Mouse (Mus musculus) hindbrain, postnatal 0 days (tissue): ENCODE measurements around the gene Fbxl5. TPM values are rescaled to one million over a fixed set of nuclear protein-coding genes. Genes with fewer than 3 reads are reported as not detected.

ENCODE experiments used
- ATAC-seq: fragments of 200-750 bp; cut with Nextera tagmentation; 2 replicates; pipeline ENCODE4 v1.8.0; 2017; ENCODE audit warnings: mild to moderate bottlenecking, moderate TSS enrichment, moderate library complexity
- DNase-seq: peaks from one replicate; pipeline ENCODE4 v3.0.0-alpha.2; 2015; ENCODE audit warnings: low spot score
- H3K27ac ChIP-seq: fragments of 300-500 bp; sonication (generic); 2 replicates; pipeline ENCODE4 v1.5.1; 2014; ENCODE audit warnings: mild to moderate bottlenecking
- H3K27me3 ChIP-seq: fragments of 300-500 bp; sonication (generic); 2 replicates; pipeline ENCODE4 v1.6.1; 2014; ENCODE audit warnings: low read length, mixed read lengths; ENCODE audit not compliant: insufficient read depth
- H3K36me3 ChIP-seq: fragments of 300-500 bp; sonication (generic); 2 replicates; pipeline ENCODE4 v1.6.1; 2014; ENCODE audit warnings: low read length, mixed read lengths; ENCODE audit not compliant: insufficient read depth
- H3K4me1 ChIP-seq: fragments of 300-500 bp; sonication (generic); 2 replicates; pipeline ENCODE4 v1.6.1; 2014; ENCODE audit warnings: antibody characterized with exemption, low read length, mixed read lengths; ENCODE audit not compliant: insufficient read depth
- H3K4me2 ChIP-seq: fragments of 300-500 bp; sonication (generic); 2 replicates; pipeline ENCODE4 v1.6.1; 2014; ENCODE audit warnings: low read depth, mild to moderate bottlenecking, low read length, moderate library complexity, mixed read lengths
- H3K4me3 ChIP-seq: fragments of 300-500 bp; sonication (generic); 2 replicates; pipeline ENCODE4 v1.5.1; 2014; ENCODE audit warnings: low read length
- H3K9ac ChIP-seq: fragments of 300-500 bp; sonication (generic); replicated peaks from 2 replicates; pipeline ENCODE4 v1.6.1; 2014; ENCODE audit warnings: mild to moderate bottlenecking, low read length, moderate library complexity, mixed read lengths
- H3K9me3 ChIP-seq: fragments of 300-500 bp; sonication (generic); 2 replicates; pipeline ENCODE4 v1.6.1; 2016; ENCODE audit warnings: low read length, mixed read lengths
- CTCF ChIP-seq: IDR thresholded peaks from 2 replicates; pipeline ENCODE4 v1.5.1; 2016; ENCODE audit warnings: antibody characterized with exemption, control low read depth, low read depth
- WGBS: fragments of 180-500 bp; shearing (Covaris S2); extraction: QIAGEN DNeasy Blood & Tissue Kit; methylation state at CpG from one replicate; pipeline ENCODE4 v1.1.7; 2014; 5-methylcytosine and 5-hydroxymethylcytosine counted together
- polyA plus RNA-seq: library from polyadenylated mRNA; unstranded; fragments of >200 nt; fragmentation: Nextera tagmentation; extraction: Ambion mirVana; gene quantifications from 2 replicates; pipeline ENCODE4 v1.2.1, GENCODE M21; 2015
- total RNA-seq: library from RNA; depleted of rRNA; stranded (reverse); fragments of >200 nt; gene quantifications from 2 replicates; pipeline ENCODE4 v1.2.3, GENCODE M21; 2014

Fbxl5 gene
- total and polyA plus RNA-seq, 2 experiments from 2014 or later: 74.7 to 88.1 TPM

- DNase-seq (no peak), ATAC-seq (no peak)
- Histone ChIP-seq H3K27me3 (no peaks in the 10 kb centered on the region), H3K4me3 (no peak overlapping the region), H3K4me2 (no peak overlapping the region), H3K9me3 (no peaks in the 10 kb centered on the region), H3K36me3 (no peaks in the 10 kb centered on the region), H3K9ac (no peak overlapping the region), H3K27ac (no peak overlapping the region), H3K4me1 (no peaks in the 10 kb centered on the region)
- 81% methylated on average over 7 of the region's 7 CpGs for WGBS
- peak; percentile 22; the same call in 1 of the 2 replicates for TF ChIP-seq CTCF
Observed at GRCm38 (mm10) chr5:43836590-43836989, 15.2 kb upstream of the Fbxl5 start.

GRCm38 (mm10) chr5:43827366-43827765 lies 5.9 kb upstream of the Fbxl5 start:
- 80% methylated on average over 9 of the region's 9 CpGs for WGBS
- no peak overlapping the region for H3K27ac ChIP-seq
- H3K27me3 ChIP-seq: no peaks in the 10 kb centered on the region
- H3K4me3 ChIP-seq: no peak overlapping the region
- no peak for TF ChIP-seq CTCF
- no peak overlapping the region for H3K4me2 ChIP-seq
- no peaks in the 10 kb centered on the region for H3K9me3 ChIP-seq
- no peaks in the 10 kb centered on the region for H3K4me1 ChIP-seq
- ATAC-seq: no peak
- no peak for DNase-seq
- no peak overlapping the region for H3K9ac ChIP-seq
- H3K36me3 ChIP-seq: no peaks in the 10 kb centered on the region

- H3K36me3 ChIP-seq: no peaks in the 10 kb centered on the region
- no peak for TF ChIP-seq CTCF
- H3K4me2 ChIP-seq: no peak overlapping the region
- WGBS: 84% methylated on average over 2 of the region's 2 CpGs
- H3K27ac ChIP-seq: no peak overlapping the region
- no peaks in the 10 kb centered on the region for H3K4me1 ChIP-seq
- H3K9me3 ChIP-seq: no peaks in the 10 kb centered on the region
- ATAC-seq (no peak), DNase-seq (no peak)
- no peak overlapping the region for H3K4me3 ChIP-seq
- H3K9ac ChIP-seq: no peak overlapping the region
- H3K27me3 ChIP-seq: no peaks in the 10 kb centered on the region
Observed at GRCm38 (mm10) chr5:43826883-43827282, 5.4 kb upstream of the Fbxl5 start.

GRCm38 (mm10) chr5:43824580-43824979 lies 3.1 kb upstream of the Fbxl5 start:
- Histone ChIP-seq H3K4me1 (no peaks in the 10 kb centered on the region), H3K9ac (no peak overlapping the region), H3K4me2 (no peak overlapping the region), H3K4me3 (no peak overlapping the region), H3K27ac (no peak overlapping the region), H3K27me3 (no peaks in the 10 kb centered on the region), H3K9me3 (no peaks in the 10 kb centered on the region), H3K36me3 (no peaks in the 10 kb centered on the region)
- ATAC-seq: no peak
- DNase-seq: no peak
- 89% methylated on average over 3 of the region's 3 CpGs for WGBS
- TF ChIP-seq CTCF: no peak

- no peak overlapping the region for H3K27ac ChIP-seq
- no peaks in the 10 kb centered on the region for H3K9me3 ChIP-seq
- no peak for TF ChIP-seq CTCF
- H3K4me3 ChIP-seq: no peak overlapping the region
- no peaks in the 10 kb centered on the region for H3K36me3 ChIP-seq
- no peaks in the 10 kb centered on the region for H3K4me1 ChIP-seq
- no peak overlapping the region for H3K4me2 ChIP-seq
- no peaks in the 10 kb centered on the region for H3K27me3 ChIP-seq
- ATAC-seq (no peak), DNase-seq (no peak)
- H3K9ac ChIP-seq: no peak overlapping the region
- WGBS: 75% methylated on average over 3 of the region's 3 CpGs
Observed at GRCm38 (mm10) chr5:43822824-43823223, 1.4 kb upstream of the Fbxl5 start.

- Histone ChIP-seq H3K4me3 (no peak overlapping the region), H3K27me3 (no peaks in the 10 kb centered on the region), H3K4me2 (no peak overlapping the region), H3K9ac (no peak overlapping the region), H3K4me1 (no peaks in the 10 kb centered on the region), H3K36me3 (no peaks in the 10 kb centered on the region), H3K27ac (no peak overlapping the region), H3K9me3 (no peaks in the 10 kb centered on the region)
- WGBS: 77% methylated on average over 8 of the region's 8 CpGs
- no peak for ATAC-seq
- TF ChIP-seq CTCF: no peak
- DNase-seq: no peak
Observed at GRCm38 (mm10) chr5:43822199-43822598, 761 bp upstream of the Fbxl5 start.

GRCm38 (mm10) chr5:43820785-43821184 lies 653 bp downstream of the Fbxl5 start:
- no peak overlapping the region for H3K9ac ChIP-seq
- ATAC-seq (no peak), DNase-seq (no peak)
- no peaks in the 10 kb centered on the region for H3K27me3 ChIP-seq
- no peak overlapping the region for H3K4me3 ChIP-seq
- no peak overlapping the region for H3K27ac ChIP-seq
- no peaks in the 10 kb centered on the region for H3K9me3 ChIP-seq
- no peaks in the 10 kb centered on the region for H3K36me3 ChIP-seq
- no peak overlapping the region for H3K4me2 ChIP-seq
- no peak for TF ChIP-seq CTCF
- WGBS: 92% methylated on average over 11 of the region's 11 CpGs
- no peaks in the 10 kb centered on the region for H3K4me1 ChIP-seq
